Mouse (Mus musculus): Measurements from ENCODE around the gene Unc13b. TPM values are rescaled to one million over a fixed set of nuclear protein-coding genes. Genes with fewer than 3 reads are reported as not detected.
A peak's percentile ranks its signal among the peaks of the same experiment; 100 is the strongest.

The Unc13b gene
- polyA plus RNA-seq, 1 experiment from 2014 or later = 2.0 TPM

DNA sequence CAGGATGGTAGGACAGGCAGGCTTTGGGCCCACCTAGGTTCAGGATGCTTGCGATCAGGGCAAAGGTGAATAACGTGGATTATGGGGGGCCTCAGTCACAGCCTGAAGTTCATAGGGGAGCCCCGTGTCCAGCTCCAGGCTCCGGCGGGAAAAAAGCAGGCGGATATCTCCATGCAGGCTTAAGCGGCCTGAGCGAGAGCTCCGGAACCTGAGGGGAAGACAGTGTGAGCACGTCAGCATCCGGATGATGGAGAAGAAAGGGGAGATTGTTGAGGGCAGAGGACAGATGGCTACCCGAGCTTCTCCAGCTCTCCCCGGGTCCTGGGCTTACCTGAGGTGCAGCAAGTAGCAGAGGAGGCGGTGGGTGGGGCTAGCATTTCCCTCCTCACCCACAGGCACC lies 25.3 kb upstream of the Unc13b start:
- Histone ChIP-seq H3K27ac (ENCODE audit: low read depth, low read length) (no peak overlapping the region), H3K4me2 (no peak overlapping the region), H3K4me1 (replicated peaks; ENCODE audit: control insufficient read depth, insufficient read depth, low read length) (peaks cover 39% of the 10 kb centered on the region), H3K36me3 (ENCODE audit: control insufficient read depth, insufficient read depth, low read length) (peaks cover 17% of the 10 kb centered on the region), H3K27me3 (replicated peaks; ENCODE audit: control insufficient read depth, insufficient read depth, low read length) (no peaks in the 10 kb centered on the region), H3K9me3 (ENCODE audit: control insufficient read depth, low read length) (no peaks in the 10 kb centered on the region), H3K4me3 (ENCODE audit: low read depth, low read length) (no peak overlapping the region), H3K9ac (ENCODE audit: low read depth, low read length) (no peak overlapping the region)
- WGBS = 85% methylated on average over 14 of the region's 14 CpGs
- DNase-seq (ENCODE audit: low spot score) = no peak
- ATAC-seq (replicated peaks; ENCODE audit: low FRiP score) = no peak

DNA sequence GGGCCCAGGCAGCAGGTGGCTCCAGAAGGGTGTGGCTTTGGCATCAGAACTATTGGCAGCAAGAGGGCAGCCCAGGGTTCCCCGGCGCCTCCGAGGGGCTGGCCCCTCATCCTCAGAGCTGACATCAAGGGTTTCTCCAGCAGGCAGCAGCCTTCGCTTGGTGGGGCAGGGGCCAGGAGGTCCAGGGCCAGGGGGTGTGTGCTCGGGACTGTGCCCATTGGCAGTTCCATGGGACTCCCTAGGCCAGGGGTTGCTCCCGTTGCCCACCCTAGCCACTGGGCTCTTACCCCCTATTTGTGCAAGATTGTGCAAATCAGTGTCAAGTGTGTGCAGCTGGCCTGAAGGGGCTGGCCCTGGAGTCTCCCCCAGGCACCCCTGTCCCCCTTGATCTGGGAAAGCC lies 22.9 kb upstream of the Unc13b start:
- H3K27me3 ChIP-seq (replicated peaks; ENCODE audit: control insufficient read depth, insufficient read depth, low read length) = no peaks in the 10 kb centered on the region
- H3K27ac ChIP-seq (ENCODE audit: low read depth, low read length) = no peak overlapping the region
- peaks cover 43% of the 10 kb centered on the region for H3K4me1 ChIP-seq (replicated peaks; ENCODE audit: control insufficient read depth, insufficient read depth, low read length)
- no peaks in the 10 kb centered on the region for H3K9me3 ChIP-seq (ENCODE audit: control insufficient read depth, low read length)
- ATAC-seq (replicated peaks; ENCODE audit: low FRiP score) (no peak), DNase-seq (ENCODE audit: low spot score) (no peak)
- H3K36me3 ChIP-seq (ENCODE audit: control insufficient read depth, insufficient read depth, low read length) = peaks cover 5% of the 10 kb centered on the region; the same call in 1 of the 2 replicates
- no peak overlapping the region for H3K4me2 ChIP-seq
- H3K9ac ChIP-seq (ENCODE audit: low read depth, low read length) = no peak overlapping the region
- WGBS = 88% methylated on average over 6 of the region's 6 CpGs
- no peak overlapping the region for H3K4me3 ChIP-seq (ENCODE audit: low read depth, low read length)

DNA sequence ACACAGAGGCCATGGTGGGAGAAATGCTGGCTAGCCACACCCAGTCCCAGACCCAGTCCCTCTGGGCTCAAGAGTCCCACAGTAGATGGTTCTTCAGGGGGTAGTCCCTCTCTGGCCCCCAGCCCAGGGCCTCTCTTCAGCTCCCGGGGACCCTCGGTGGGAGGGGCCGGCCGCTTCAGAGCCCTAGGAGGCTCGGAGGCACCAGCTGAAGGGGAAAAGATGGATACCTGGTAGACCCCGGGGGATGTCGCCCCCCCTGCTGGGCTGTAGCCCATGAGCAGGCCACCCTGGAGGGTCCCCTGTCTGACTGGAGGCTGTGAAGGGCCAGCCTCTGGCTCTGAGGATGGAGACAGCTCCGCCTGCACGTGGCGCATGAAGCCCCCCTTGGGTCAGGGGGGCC lies 22.4 kb upstream of the Unc13b start:
- 0 out of 2 replicates have a peak overlapping the region, but pooled peaks have one; percentile 20 for H3K9ac ChIP-seq (ENCODE audit: low read depth, low read length)
- peaks cover 5% of the 10 kb centered on the region; the same call in 1 of the 2 replicates for H3K36me3 ChIP-seq (ENCODE audit: control insufficient read depth, insufficient read depth, low read length)
- ATAC-seq (replicated peaks; ENCODE audit: low FRiP score) (no peak), DNase-seq (ENCODE audit: low spot score) (no peak)
- H3K4me3 ChIP-seq (ENCODE audit: low read depth, low read length) = no peak overlapping the region
- 80% methylated on average over 10 of the region's 10 CpGs for WGBS
- no peaks in the 10 kb centered on the region for H3K9me3 ChIP-seq (ENCODE audit: control insufficient read depth, low read length)
- peaks cover 46% of the 10 kb centered on the region for H3K4me1 ChIP-seq (replicated peaks; ENCODE audit: control insufficient read depth, insufficient read depth, low read length)
- H3K27ac ChIP-seq (ENCODE audit: low read depth, low read length) = no peak overlapping the region
- H3K27me3 ChIP-seq (replicated peaks; ENCODE audit: control insufficient read depth, insufficient read depth, low read length) = no peaks in the 10 kb centered on the region
- H3K4me2 ChIP-seq = peak overlapping the region; percentile 96; the same call in 1 of the 2 replicates

DNA sequence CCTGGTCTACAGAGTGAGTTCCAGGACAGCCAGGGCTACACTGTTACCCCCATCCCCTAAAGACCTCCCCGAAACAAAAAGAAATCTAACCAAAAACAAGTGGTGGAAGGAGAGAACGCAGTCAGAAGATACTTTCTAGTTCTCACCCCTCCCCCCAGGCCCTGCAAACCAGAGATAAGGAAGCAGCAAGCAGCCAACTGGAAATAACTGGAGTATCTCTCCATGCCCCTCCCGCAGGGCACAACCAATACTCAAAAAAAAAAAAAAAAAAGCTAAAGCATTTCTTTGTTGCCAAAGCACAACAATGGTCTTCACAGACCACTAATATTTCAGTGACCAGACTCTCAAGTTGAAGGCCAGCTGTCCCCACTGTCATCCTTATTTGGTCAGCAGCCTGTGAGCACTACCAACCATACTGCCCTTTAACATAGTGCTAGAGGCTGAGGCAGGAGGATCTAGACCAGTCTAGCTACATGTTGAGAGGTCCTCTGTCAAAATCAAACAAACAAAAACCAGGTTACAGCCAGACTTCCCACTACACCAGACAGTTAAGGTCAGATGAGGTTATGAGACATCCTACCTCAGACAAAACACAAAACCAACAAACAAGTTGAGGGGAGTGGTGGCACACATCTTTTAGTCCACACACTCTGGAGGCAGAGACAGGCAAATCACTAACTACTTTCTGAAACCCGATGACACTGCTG lies 20.7 kb upstream of the Unc13b start:
- Histone ChIP-seq H3K27ac (ENCODE audit: low read depth, low read length) (peak overlapping the region; percentile 82), H3K27me3 (replicated peaks; ENCODE audit: control insufficient read depth, insufficient read depth, low read length) (no peaks in the 10 kb centered on the region), H3K4me2 (peak overlapping the region; percentile 96), H3K4me3 (ENCODE audit: low read depth, low read length) (peak overlapping the region; percentile 64), H3K4me1 (replicated peaks; ENCODE audit: control insufficient read depth, insufficient read depth, low read length) (peaks cover 43% of the 10 kb centered on the region), H3K9me3 (ENCODE audit: control insufficient read depth, low read length) (no peaks in the 10 kb centered on the region), H3K9ac (ENCODE audit: low read depth, low read length) (peak overlapping the region; percentile 38), H3K36me3 (ENCODE audit: control insufficient read depth, insufficient read depth, low read length) (peaks cover 5% of the 10 kb centered on the region; the same call in 1 of the 2 replicates)
- 30% methylated on average over 4 of the region's 4 CpGs for WGBS
- DNase-seq (ENCODE audit: low spot score) (peak; percentile 70), ATAC-seq (replicated peaks; ENCODE audit: low FRiP score) (peak; percentile 68)

DNA sequence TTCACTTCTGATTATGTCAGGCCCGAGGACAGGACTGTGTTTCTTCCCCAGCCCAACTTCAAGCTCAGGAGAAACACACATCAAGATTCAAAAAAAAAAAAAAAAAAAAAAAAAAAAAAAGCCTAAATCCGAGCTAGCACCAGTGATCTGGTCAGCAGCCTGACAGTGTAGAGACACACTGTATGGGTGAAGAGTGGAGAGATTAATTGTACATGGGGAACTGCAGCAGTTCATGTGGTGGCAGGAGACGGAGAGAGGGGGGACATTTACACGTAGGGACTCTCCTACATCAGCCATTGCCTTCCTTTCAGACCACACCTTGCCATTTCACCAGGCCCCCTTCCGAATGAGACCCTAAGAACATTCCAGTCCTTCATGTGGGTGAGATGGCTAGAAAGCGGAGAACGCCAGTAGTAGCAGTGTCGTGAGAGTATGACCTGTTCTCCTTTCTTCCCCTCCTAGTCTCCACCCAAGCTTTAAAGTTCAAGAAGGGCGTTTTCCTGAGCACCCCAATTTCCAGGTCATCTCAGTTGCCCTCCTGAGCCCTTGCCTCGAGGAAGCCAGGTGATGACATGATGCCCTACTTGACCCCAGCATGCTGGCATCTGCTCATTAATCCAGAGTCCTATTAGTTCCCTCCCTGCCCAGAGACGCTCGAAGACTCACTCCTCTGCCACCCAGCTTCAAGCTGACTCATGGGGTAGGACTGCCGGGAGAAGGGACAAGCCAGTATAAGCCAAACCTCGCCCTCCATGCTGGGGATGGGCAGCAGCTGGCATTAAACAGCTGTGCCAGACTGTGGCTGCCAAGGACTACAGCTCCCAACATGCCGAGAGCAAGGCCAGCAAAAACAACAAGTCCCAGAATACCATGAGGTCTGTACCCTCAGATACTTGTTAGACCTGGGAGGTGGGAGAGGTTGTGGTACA lies 19.9 kb upstream of the Unc13b start:
- Histone ChIP-seq H3K4me2 (peak overlapping the region; percentile 96), H3K27ac (ENCODE audit: low read depth, low read length) (peak overlapping the region; percentile 82), H3K4me3 (ENCODE audit: low read depth, low read length) (peak overlapping the region; percentile 64), H3K27me3 (replicated peaks; ENCODE audit: control insufficient read depth, insufficient read depth, low read length) (no peaks in the 10 kb centered on the region), H3K9ac (ENCODE audit: low read depth, low read length) (peak overlapping the region; percentile 66), H3K36me3 (ENCODE audit: control insufficient read depth, insufficient read depth, low read length) (peaks cover 5% of the 10 kb centered on the region; the same call in 1 of the 2 replicates), H3K9me3 (ENCODE audit: control insufficient read depth, low read length) (no peaks in the 10 kb centered on the region), H3K4me1 (replicated peaks; ENCODE audit: control insufficient read depth, insufficient read depth, low read length) (peaks cover 51% of the 10 kb centered on the region)
- no peak for ATAC-seq (replicated peaks; ENCODE audit: low FRiP score)
- WGBS = 44% methylated on average over 15 of the region's 15 CpGs
- DNase-seq (ENCODE audit: low spot score) = no peak

DNA sequence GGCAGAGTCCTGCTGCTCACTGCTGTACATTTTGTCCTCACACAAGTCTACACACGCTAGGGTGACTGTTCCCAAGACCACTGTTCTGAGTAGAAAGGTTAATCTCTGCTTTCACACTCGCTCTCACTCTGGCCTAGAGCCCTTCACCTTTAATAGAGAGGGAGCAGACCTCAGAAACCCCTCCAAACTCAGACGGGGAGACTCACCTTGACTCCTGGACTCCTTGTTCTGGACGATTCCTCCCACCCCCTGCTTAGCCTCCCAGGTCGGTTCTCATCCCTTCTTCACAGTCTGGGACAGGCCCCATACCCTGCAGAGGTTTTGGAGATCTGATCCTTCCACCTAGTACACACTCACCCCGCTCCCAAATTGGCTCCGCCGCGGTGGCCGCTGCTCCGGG lies 19.1 kb upstream of the Unc13b start:
- Histone ChIP-seq H3K9ac (ENCODE audit: low read depth, low read length) (peak overlapping the region; percentile 66), H3K4me3 (ENCODE audit: low read depth, low read length) (peak overlapping the region; percentile 64), H3K27me3 (replicated peaks; ENCODE audit: control insufficient read depth, insufficient read depth, low read length) (no peaks in the 10 kb centered on the region), H3K27ac (ENCODE audit: low read depth, low read length) (peak overlapping the region; percentile 82), H3K4me1 (replicated peaks; ENCODE audit: control insufficient read depth, insufficient read depth, low read length) (peaks cover 58% of the 10 kb centered on the region), H3K9me3 (ENCODE audit: control insufficient read depth, low read length) (no peaks in the 10 kb centered on the region), H3K4me2 (peak overlapping the region; percentile 96), H3K36me3 (ENCODE audit: control insufficient read depth, insufficient read depth, low read length) (peaks cover 5% of the 10 kb centered on the region; the same call in 1 of the 2 replicates)
- WGBS = 8% methylated on average over 11 of the region's 11 CpGs
- ATAC-seq (replicated peaks; ENCODE audit: low FRiP score) (peak; percentile 8; the same call in 1 of the 2 replicates), DNase-seq (ENCODE audit: low spot score) (no peak)

DNA sequence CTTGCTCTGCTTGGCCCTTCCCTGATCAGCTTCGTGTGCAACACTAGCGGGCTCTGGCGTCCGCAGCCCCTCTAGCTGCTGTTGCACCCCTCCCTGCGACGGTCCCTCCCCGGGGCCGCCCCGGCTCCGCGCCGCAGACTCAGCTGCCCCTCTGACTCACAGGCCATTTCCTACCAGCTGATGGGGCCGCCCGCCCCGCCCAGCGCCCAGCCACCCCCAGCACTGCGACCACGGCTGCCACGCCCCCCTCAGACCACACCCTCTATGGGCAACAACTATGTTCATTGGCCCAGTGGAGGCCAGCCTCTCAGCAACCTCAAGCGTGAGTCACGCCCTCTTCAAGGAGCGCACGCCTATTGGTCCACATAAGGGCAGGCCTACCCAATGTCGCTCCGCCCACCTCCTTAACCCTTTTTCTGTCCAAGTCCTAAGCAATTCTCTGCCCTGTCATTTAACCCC lies 18.6 kb upstream of the Unc13b start:
- H3K27ac ChIP-seq (ENCODE audit: low read depth, low read length) = peak overlapping the region; percentile 82
- DNase-seq (ENCODE audit: low spot score) (peak; percentile 95), ATAC-seq (replicated peaks; ENCODE audit: low FRiP score) (peak; percentile 95)
- H3K9me3 ChIP-seq (ENCODE audit: control insufficient read depth, low read length) = no peaks in the 10 kb centered on the region
- H3K4me1 ChIP-seq (replicated peaks; ENCODE audit: control insufficient read depth, insufficient read depth, low read length) = peaks cover 64% of the 10 kb centered on the region
- WGBS = 0% methylated on average over 25 of the region's 25 CpGs
- H3K4me2 ChIP-seq = peak overlapping the region; percentile 96
- H3K4me3 ChIP-seq (ENCODE audit: low read depth, low read length) = peak overlapping the region; percentile 64
- peak overlapping the region; percentile 66 for H3K9ac ChIP-seq (ENCODE audit: low read depth, low read length)
- no peaks in the 10 kb centered on the region for H3K27me3 ChIP-seq (replicated peaks; ENCODE audit: control insufficient read depth, insufficient read depth, low read length)
- H3K36me3 ChIP-seq (ENCODE audit: control insufficient read depth, insufficient read depth, low read length) = peaks cover 5% of the 10 kb centered on the region; the same call in 1 of the 2 replicates

DNA sequence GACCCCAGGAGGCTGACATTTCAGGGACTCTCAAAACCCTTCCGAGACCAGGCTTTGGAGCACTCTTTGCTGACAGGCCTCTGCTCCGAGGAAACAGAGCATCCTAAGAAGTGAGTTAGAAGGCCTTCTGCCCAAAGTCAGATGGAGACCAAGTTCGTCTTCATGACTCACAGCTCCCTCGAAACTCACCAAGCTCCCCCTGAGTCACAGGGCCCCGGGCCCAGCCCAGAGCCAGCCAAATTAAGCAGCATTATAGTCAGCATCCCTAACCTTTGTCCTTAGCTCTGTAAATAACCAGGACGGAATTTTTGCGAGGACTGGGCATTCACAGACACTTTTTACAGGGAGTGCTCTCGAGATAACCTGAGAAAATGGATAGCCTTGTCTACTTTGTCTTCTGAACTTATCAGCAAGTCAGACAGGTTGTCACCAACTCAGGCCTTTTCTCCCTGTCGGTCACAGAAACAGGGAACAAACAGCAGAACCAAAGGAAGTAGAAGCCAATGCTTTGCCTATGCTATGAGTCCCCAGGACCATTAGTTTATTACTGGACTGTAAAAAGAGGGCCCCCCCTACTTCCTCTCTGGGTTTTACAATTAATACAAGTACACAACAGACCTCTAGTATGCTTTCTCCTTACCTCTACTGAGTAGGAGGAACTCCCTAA lies 17.7 kb upstream of the Unc13b start:
- DNase-seq (ENCODE audit: low spot score) (no peak), ATAC-seq (replicated peaks; ENCODE audit: low FRiP score) (no peak)
- Histone ChIP-seq H3K36me3 (ENCODE audit: control insufficient read depth, insufficient read depth, low read length) (peaks cover 5% of the 10 kb centered on the region; the same call in 1 of the 2 replicates), H3K4me2 (no peak overlapping the region), H3K4me1 (replicated peaks; ENCODE audit: control insufficient read depth, insufficient read depth, low read length) (peaks cover 68% of the 10 kb centered on the region), H3K9me3 (ENCODE audit: control insufficient read depth, low read length) (no peaks in the 10 kb centered on the region), H3K27me3 (replicated peaks; ENCODE audit: control insufficient read depth, insufficient read depth, low read length) (no peaks in the 10 kb centered on the region), H3K27ac (ENCODE audit: low read depth, low read length) (no peak overlapping the region), H3K4me3 (ENCODE audit: low read depth, low read length) (no peak overlapping the region), H3K9ac (ENCODE audit: low read depth, low read length) (no peak overlapping the region)
- 66% methylated on average over 9 of the region's 9 CpGs for WGBS

All from liver, embryonic 11.5 days (tissue).